Mouse (Mus musculus): ENCODE data around the gene Farsa.

DNA sequence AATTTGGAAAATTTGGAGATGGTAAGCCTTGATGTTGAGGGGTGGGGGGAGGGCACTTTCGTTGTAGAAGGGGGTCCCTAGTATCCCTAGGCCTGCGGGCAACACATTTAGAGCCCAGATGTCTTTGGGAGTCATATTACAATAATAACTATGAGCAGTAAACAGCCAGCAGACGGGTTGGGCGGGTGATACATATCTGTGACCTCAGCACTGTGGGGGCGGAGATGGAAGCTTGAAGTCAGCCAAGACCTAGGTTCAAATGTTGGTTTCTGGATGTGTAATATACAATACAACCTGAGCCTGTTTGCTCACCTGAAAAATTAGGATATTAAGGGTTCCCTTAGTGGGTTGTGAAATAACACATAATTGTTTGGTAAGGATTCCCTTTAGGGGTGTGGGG, 53.2 kb downstream of the Farsa start:
- TF ChIP-seq CTCF (IDR thresholded peaks at IDR 0.05; ENCODE audit: low read depth, low read length) = no peak
- no peak for TF ChIP-seq POLR2A (IDR thresholded peaks at IDR 0.05; ENCODE audit: extremely low read depth, insufficient read depth, low read length)

Measured in liver, adult 2 months (tissue).